Mouse (Mus musculus) stomach, postnatal 0 days (tissue): ENCODE data around the gene Efcab10.

Experiments
- CTCF ChIP-seq: IDR thresholded peaks from 2 replicates; pipeline ENCODE4 v1.5.1; 2016; ENCODE audit warnings: antibody characterized with exemption, low read depth, mild to moderate bottlenecking, moderate library complexity
- EP300 ChIP-seq: optimal IDR thresholded peaks from 2 replicates; pipeline ENCODE3; 2016; ENCODE audit warnings: antibody characterized with exemption

GRCm38 (mm10) chr12:33359878-33360482 is 34.7 kb upstream of the Efcab10 start:
- no peak for TF ChIP-seq CTCF
- TF ChIP-seq EP300: no peak
